Mouse (Mus musculus) hindbrain, embryonic 16.5 days (tissue): ENCODE measurements around the gene Xirp2. TPM values are rescaled to one million over a fixed set of nuclear protein-coding genes. Genes with fewer than 3 reads are reported as not detected.

Experiments used
- polyA plus RNA-seq: library from polyadenylated mRNA; unstranded; fragments of >200 nt; fragmentation: Nextera tagmentation; extraction: Ambion mirVana; gene quantifications from 2 replicates; pipeline ENCODE4 v1.2.1, GENCODE M21; 2015

Xirp2 gene
- polyA plus RNA-seq, 1 experiment from 2014 or later, result not detected

Other genes starting within 250 kb of the Xirp2 start
- gene Gm21830, start 32.3 kb upstream of the Xirp2 start, polyA plus RNA-seq, result not detected in 2 replicates
- not detected in 2 replicates for gene Gm26727, start 12.8 kb upstream of the Xirp2 start, polyA plus RNA-seq
- 54.7 and 56.1 TPM in 2 replicates for gene B3galt1, start 119.9 kb downstream of the Xirp2 start, polyA plus RNA-seq